Mouse (Mus musculus) ES-Bruce4 (cell line): ENCODE data around the gene Spata13. TPM values are rescaled to one million over a fixed set of nuclear protein-coding genes. Genes with fewer than 3 reads are reported as not detected.

ENCODE experiments used
- H3K27ac ChIP-seq: 2 replicates; pipeline ENCODE4 v1.5.1; 2012; ENCODE audit warnings: low read length, inconsistent platforms; ENCODE audit not compliant: insufficient read depth
- H3K27me3 ChIP-seq: 2 replicates; pipeline ENCODE4 v1.6.1; 2012; ENCODE audit warnings: mild to moderate bottlenecking, low read length, inconsistent platforms; ENCODE audit not compliant: control insufficient read depth, poor library complexity, insufficient read depth, severe bottlenecking
- H3K36me3 ChIP-seq: 2 replicates; pipeline ENCODE4 v1.6.1; 2012; ENCODE audit warnings: inconsistent platforms, mild to moderate bottlenecking, low read length, moderate library complexity; ENCODE audit not compliant: control insufficient read depth, poor library complexity, insufficient read depth, severe bottlenecking
- H3K4me1 ChIP-seq: one replicate; pipeline ENCODE4 v1.8.1; 2011; ENCODE audit warnings: low read length; ENCODE audit not compliant: control insufficient read depth, insufficient read depth
- H3K4me3 ChIP-seq: 2 replicates; pipeline ENCODE4 v1.5.1; 2011; ENCODE audit warnings: low read depth, mild to moderate bottlenecking, low read length
- H3K9ac ChIP-seq: 2 replicates; pipeline ENCODE4 v1.6.1; 2012; ENCODE audit warnings: low read depth, mild to moderate bottlenecking, inconsistent platforms; ENCODE audit not compliant: poor library complexity, severe bottlenecking
- H3K9me3 ChIP-seq: replicated peaks from 2 replicates; pipeline ENCODE4 v1.6.1; 2012; ENCODE audit warnings: mild to moderate bottlenecking, low read length, inconsistent platforms; ENCODE audit not compliant: control insufficient read depth, poor library complexity, insufficient read depth, severe bottlenecking
- CTCF ChIP-seq: IDR thresholded peaks from one replicate; pipeline ENCODE4 v1.8.1; 2011; ENCODE audit warnings: low read depth, low read length
- EP300 ChIP-seq: IDR thresholded peaks from 2 replicates; pipeline ENCODE4 v1.6.1; 2011; ENCODE audit warnings: low read depth, low read length; ENCODE audit not compliant: insufficient read depth
- POLR2A ChIP-seq: IDR thresholded peaks from one replicate; pipeline ENCODE4 v1.8.1; 2011; ENCODE audit warnings: low read length; ENCODE audit not compliant: insufficient read depth
- polyA plus RNA-seq: library from polyadenylated mRNA; stranded (reverse); fragments of >200 nt; gene quantifications from 2 replicates; pipeline ENCODE4 v1.2.4, GENCODE M21; 2011; ENCODE audit warnings: low read depth; ENCODE audit not compliant: missing spikeins, insufficient read depth, insufficient read length

The Spata13 gene
- polyA plus RNA-seq, 1 experiment, result 38.5 TPM

DNA sequence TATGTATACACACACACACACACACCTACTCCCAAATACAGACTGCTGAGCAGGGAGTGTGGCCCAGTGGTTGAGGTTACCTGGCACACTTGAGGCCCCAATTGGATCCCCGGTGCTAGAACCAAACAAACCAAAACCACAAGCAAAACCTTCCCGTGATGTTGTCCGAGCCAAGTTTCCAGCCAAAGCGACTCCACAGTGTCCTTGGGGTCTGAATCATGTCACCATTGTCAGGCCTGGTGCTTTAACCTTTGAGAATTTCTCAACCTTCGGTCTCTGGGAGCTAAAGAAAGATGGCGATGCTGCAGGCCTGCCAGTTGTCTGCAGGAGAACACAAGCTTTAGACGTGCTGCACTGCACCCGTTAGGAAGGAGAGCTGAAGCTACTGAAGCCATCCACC lies 26.8 kb downstream of the Spata13 start:
- H3K4me3 ChIP-seq, result no peak overlapping the region
- TF ChIP-seq POLR2A (no peak), CTCF (no peak), EP300 (no peak)
- H3K27ac ChIP-seq, result no peak overlapping the region
- no peaks in the 10 kb centered on the region for H3K36me3 ChIP-seq
- H3K9ac ChIP-seq, result no peak overlapping the region
- H3K9me3 ChIP-seq, result no peaks in the 10 kb centered on the region
- H3K4me1 ChIP-seq, result no peaks in the 10 kb centered on the region
- H3K27me3 ChIP-seq, result no peaks in the 10 kb centered on the region

DNA sequence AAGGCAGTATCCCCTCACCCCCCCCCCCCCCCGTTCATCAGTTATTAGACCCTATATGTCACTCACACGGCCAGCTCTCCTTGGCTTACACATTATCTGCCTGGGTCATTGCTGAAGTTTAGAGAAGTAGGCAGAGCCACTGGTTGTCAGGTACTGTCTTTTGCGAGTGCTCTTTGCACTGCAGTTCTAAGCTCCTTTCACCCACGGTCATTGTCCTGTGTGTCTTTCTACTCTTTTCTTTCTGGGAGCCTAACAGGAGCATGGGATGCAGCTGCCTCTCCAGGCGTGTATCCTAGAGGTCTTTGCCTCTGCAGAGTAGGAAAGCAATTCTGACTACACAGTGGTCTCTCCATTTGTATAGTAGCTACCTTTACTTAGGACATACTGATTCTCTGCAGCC lies 27.5 kb downstream of the Spata13 start:
- no peak for TF ChIP-seq EP300
- no peak for TF ChIP-seq POLR2A
- no peak for TF ChIP-seq CTCF
- no peaks in the 10 kb centered on the region for H3K9me3 ChIP-seq
- H3K4me3 ChIP-seq, result no peak overlapping the region
- H3K36me3 ChIP-seq, result no peaks in the 10 kb centered on the region
- no peaks in the 10 kb centered on the region for H3K27me3 ChIP-seq
- no peaks in the 10 kb centered on the region for H3K4me1 ChIP-seq
- no peak overlapping the region for H3K27ac ChIP-seq
- H3K9ac ChIP-seq, result no peak overlapping the region

DNA sequence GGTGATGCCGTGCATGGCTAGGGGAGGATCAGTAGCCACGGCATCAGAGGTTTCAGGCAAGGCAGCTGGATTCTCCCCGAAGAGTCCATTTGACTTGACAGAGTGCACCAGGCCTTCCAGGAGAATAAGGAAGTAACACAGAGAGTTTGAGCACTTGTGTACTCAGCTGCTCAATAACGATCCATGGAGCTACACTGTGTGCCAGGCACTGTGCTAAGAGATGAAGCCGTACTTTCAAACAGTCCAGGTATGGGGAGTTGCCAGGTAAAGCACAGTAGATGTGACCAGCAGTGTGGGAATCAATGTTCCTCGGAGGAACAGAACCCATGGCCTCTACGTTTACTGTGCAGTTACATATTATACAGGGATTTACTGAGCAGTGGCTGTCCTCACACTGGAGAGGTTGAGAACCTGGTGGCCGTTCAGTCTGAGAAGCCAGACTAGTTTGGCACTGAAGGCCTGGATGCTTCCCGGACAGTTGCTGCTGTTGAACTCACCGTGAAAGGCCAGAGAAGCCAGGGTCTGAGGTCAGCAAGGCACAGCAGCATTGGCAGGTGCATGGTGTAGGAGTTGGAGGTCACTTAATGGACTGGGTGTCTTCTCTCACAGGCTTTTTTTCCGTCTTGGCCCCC lies 29.6 kb downstream of the Spata13 start:
- no peak overlapping the region for H3K4me3 ChIP-seq
- H3K4me1 ChIP-seq, result no peaks in the 10 kb centered on the region
- H3K9me3 ChIP-seq, result no peaks in the 10 kb centered on the region
- no peaks in the 10 kb centered on the region for H3K27me3 ChIP-seq
- no peak for TF ChIP-seq POLR2A
- no peak for TF ChIP-seq EP300
- no peak overlapping the region for H3K27ac ChIP-seq
- H3K36me3 ChIP-seq, result no peaks in the 10 kb centered on the region
- no peak overlapping the region for H3K9ac ChIP-seq

DNA sequence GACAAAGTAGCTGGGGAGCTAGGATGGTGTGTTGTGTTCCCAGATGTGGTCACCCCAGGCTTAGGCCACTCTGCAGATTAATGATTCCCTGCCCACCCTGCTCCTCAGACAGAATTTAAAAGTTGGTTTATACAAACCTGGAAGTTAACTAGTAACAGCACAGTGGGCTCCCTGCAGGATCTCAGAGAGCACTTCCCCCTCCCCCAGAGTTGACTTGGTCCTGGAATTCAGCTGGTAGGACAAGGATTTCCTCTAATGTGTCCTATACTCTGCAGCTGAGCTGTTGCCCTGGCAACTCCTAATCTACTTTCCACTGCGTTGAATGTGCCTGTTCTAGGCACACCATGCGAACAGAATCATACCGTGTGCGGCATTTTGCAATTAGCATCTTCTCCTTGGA lies 30.8 kb downstream of the Spata13 start:
- no peak overlapping the region for H3K27ac ChIP-seq
- H3K36me3 ChIP-seq, result no peaks in the 10 kb centered on the region
- H3K4me1 ChIP-seq, result no peaks in the 10 kb centered on the region
- TF ChIP-seq CTCF, result no peak
- no peak overlapping the region for H3K4me3 ChIP-seq
- no peaks in the 10 kb centered on the region for H3K27me3 ChIP-seq
- H3K9me3 ChIP-seq, result no peaks in the 10 kb centered on the region
- no peak overlapping the region for H3K9ac ChIP-seq

DNA sequence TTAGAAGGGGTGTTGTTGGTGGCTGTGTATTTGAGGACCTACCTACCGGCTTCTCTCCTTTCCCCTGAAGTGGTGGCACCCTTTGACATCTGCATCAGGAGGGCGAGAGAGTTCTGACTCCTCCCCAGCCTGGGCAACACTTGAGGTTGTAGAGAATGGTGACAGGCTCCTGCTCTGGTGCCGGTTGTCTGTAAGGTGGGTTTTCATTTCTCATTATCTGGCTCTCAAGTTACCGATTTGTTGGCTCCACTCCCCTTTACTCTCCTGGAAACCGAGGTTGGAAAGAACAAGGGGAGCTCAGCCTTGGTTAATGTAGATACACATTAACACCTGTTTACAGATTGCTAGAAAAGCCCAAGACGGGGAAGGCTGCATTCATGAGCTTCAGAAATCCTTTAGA lies 31.5 kb downstream of the Spata13 start:
- Histone ChIP-seq H3K9ac (no peak overlapping the region), H3K9me3 (no peaks in the 10 kb centered on the region), H3K27me3 (no peaks in the 10 kb centered on the region), H3K4me3 (no peak overlapping the region), H3K4me1 (no peaks in the 10 kb centered on the region), H3K27ac (no peak overlapping the region), H3K36me3 (no peaks in the 10 kb centered on the region)
- TF ChIP-seq EP300, result no peak
- no peak for TF ChIP-seq POLR2A
- no peak for TF ChIP-seq CTCF

DNA sequence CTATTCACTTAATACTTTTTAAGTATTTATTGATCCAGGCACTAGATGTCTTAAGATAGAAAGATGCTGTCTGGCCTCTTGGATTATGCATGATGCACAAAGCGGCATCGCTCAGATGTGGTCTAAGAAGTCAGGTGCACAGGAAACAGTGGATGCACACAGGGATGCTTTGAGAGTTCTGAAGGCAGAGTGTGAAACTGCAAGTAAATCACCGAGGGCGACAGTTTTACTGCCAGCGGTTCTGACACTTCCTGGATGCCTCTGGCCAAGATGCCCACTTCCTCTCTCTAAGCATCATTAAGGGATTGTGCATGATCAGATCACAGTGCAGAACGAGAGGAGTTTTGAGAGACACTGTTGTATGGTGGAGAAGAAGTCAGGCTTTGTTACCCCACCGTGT lies 32.5 kb downstream of the Spata13 start:
- Histone ChIP-seq H3K27me3 (no peaks in the 10 kb centered on the region), H3K4me1 (no peaks in the 10 kb centered on the region), H3K9me3 (no peaks in the 10 kb centered on the region), H3K36me3 (no peaks in the 10 kb centered on the region), H3K9ac (no peak overlapping the region), H3K27ac (no peak overlapping the region), H3K4me3 (no peak overlapping the region)
- TF ChIP-seq POLR2A, result no peak
- TF ChIP-seq CTCF, result no peak
- TF ChIP-seq EP300, result no peak
